Mouse (Mus musculus) layer of hippocampus, postnatal 14 days (tissue): ENCODE results near the gene Myt1l. TPM values are rescaled to one million over a fixed set of nuclear protein-coding genes. Genes with fewer than 3 reads are reported as not detected.

Experiments used
- DNase-seq, 2 experiments: peaks; one replicate each; pipeline ENCODE4 v3.0.0; 2021 to 2022; ENCODE audit warnings: low spot score in 2 of 2, mixed read lengths in 1 of 2
- total RNA-seq, 2 experiments: library from RNA; stranded (reverse); gene quantifications; 2 replicates each; pipeline ENCODE4 v1.2.3; 2021

Myt1l gene
- total RNA-seq, 2 experiments from 2014 or later = 189 to 225 TPM

GRCm38 (mm10) chr12:29559769-29560168 lies 31.6 kb downstream of the Myt1l start:
- no peak for DNase-seq

GRCm38 (mm10) chr12:29561222-29561621 lies 33.0 kb downstream of the Myt1l start:
- no peak for DNase-seq

GRCm38 (mm10) chr12:29569311-29569710 lies 41.1 kb downstream of the Myt1l start:
- no peak for DNase-seq

- DNase-seq = no peak
Observed at GRCm38 (mm10) chr12:29570351-29570750, 42.2 kb downstream of the Myt1l start.

- DNase-seq = no peak
Observed at GRCm38 (mm10) chr12:29571613-29572012, 43.4 kb downstream of the Myt1l start.

GRCm38 (mm10) chr12:29593787-29594186 lies 65.6 kb downstream of the Myt1l start:
- DNase-seq = no peak

GRCm38 (mm10) chr12:29599916-29600315 lies 71.7 kb downstream of the Myt1l start:
- no peak for DNase-seq

GRCm38 (mm10) chr12:29601223-29601622 lies 73.0 kb downstream of the Myt1l start:
- no peak for DNase-seq

- no peak for DNase-seq
Observed at GRCm38 (mm10) chr12:29604659-29605058, 76.5 kb downstream of the Myt1l start.

GRCm38 (mm10) chr12:29605124-29605523 lies 76.9 kb downstream of the Myt1l start:
- DNase-seq = no peak

GRCm38 (mm10) chr12:29606221-29606620 lies 78.0 kb downstream of the Myt1l start:
- peak in 1 of 2 experiments; percentile 52 for DNase-seq

GRCm38 (mm10) chr12:29617746-29618145 lies 89.6 kb downstream of the Myt1l start:
- no peak for DNase-seq

- no peak for DNase-seq
Observed at GRCm38 (mm10) chr12:29621530-29621929, 93.3 kb downstream of the Myt1l start.

GRCm38 (mm10) chr12:29627956-29628750 lies 100.0 kb downstream of the Myt1l start:
- DNase-seq = no peak

GRCm38 (mm10) chr12:29629875-29630538 lies 101.8 kb downstream of the Myt1l start:
- peak in 1 of 2 experiments; percentile 74 for DNase-seq

- no peak for DNase-seq
Observed at GRCm38 (mm10) chr12:29634509-29634908, 106.3 kb downstream of the Myt1l start.

- DNase-seq = peak in 1 of 2 experiments; percentile 55
Observed at GRCm38 (mm10) chr12:29639543-29640196, 111.5 kb downstream of the Myt1l start.

GRCm38 (mm10) chr12:29640201-29640600 lies 112.0 kb downstream of the Myt1l start:
- DNase-seq = no peak

- DNase-seq = no peak
Observed at GRCm38 (mm10) chr12:29642915-29643314, 114.7 kb downstream of the Myt1l start.

- no peak for DNase-seq
Observed at GRCm38 (mm10) chr12:29644091-29644490, 115.9 kb downstream of the Myt1l start.

- no peak for DNase-seq
Observed at GRCm38 (mm10) chr12:29644721-29645120, 116.5 kb downstream of the Myt1l start.
